Mouse (Mus musculus) G1E (cell line): Measurements from ENCODE around the gene Fat4.

Experiments
- CTCF ChIP-seq: IDR thresholded peaks from 2 replicates; pipeline ENCODE4 v1.5.1; 2012; ENCODE audit warnings: low read depth, low read length, inconsistent platforms, mixed read lengths
- GATA1 ChIP-seq: IDR thresholded peaks from 2 replicates; pipeline ENCODE4 v1.6.1; 2012; ENCODE audit warnings: borderline replicate concordance, low read length, inconsistent platforms, mixed read lengths
- POLR2AphosphoS5 ChIP-seq: IDR thresholded peaks from 2 replicates; pipeline ENCODE4 v1.6.1; 2012; ENCODE audit warnings: low read depth, low read length, inconsistent platforms; ENCODE audit not compliant: insufficient replicate concordance
- TAL1 ChIP-seq: conservative IDR thresholded peaks from 2 replicates; pipeline ENCODE4 v1.6.1; 2012; ENCODE audit warnings: low read depth, low read length, inconsistent platforms, mixed read lengths

- no peak for TF ChIP-seq CTCF
- TF ChIP-seq GATA1: no peak
- TF ChIP-seq TAL1: no peak
- no peak for TF ChIP-seq POLR2AphosphoS5
Measured at GRCm38 (mm10) chr3:38884276-38884675, 2.5 kb upstream of the Fat4 start.
